ENCODE assay signal across 8 mouse cellular contexts in the genomic region with DNA sequence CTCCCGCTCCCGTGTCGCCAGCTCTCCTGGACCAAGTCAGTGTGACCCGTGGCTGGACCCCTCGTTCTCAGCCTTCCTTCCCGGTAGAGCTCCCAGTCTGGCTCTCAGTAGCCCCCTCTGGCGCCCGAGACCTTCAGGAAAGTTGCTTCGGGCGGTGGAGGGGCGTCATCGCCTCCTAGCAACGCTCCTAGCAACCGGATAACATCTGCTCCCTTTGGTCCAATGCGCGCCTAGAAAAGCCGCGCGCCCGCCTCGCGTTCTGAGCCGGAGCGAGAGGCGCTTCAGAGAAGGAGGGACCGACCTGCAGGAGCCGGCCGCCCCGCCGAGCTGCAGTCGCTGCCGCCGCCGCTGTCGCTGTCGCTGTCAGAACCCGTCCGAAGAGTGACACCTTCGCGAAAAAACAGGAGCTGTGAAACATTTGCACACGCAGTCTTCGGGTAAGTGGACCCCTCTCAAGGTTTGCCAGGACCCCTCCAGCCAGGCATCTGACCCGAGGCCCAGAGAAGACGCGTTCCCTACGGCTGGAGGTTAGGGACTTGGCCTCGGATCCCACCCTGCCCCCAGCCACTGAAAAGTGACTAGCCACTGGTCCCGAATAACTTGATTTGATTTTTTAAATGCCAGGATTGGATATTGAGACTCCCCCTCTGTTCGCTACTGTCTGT. TPM values are rescaled to one million over a fixed set of nuclear protein-coding genes. Genes with fewer than 3 reads are reported as not detected.
DNase-seq lines count a peak whose midpoint lies in the region; ATAC-seq lines count a peak whose summit lies in the region.

No protein-coding gene starts in this region.

- no peaks in the 10 kb centered on the region for H3K36me3 ChIP-seq in hindbrain, embryonic 12.5 days
- H3K36me3 ChIP-seq in lung, embryonic 15.5 days: no peaks in the 10 kb centered on the region

- H3K27ac ChIP-seq in hindbrain, embryonic 12.5 days: no peak overlapping the region; the same call in 1 of the 2 replicates
- H3K27ac ChIP-seq in lung, embryonic 15.5 days: no peak overlapping the region

- H3K4me3 ChIP-seq in hindbrain, embryonic 12.5 days: peak overlapping the region; percentile 43
- peak overlapping the region; percentile 35 for H3K4me3 ChIP-seq in lung, embryonic 15.5 days

- peak; percentile 96 for ATAC-seq in hindbrain, embryonic 12.5 days (ENCODE audit: low FRiP score)
- peak; percentile 96 for ATAC-seq in lung, embryonic 15.5 days (ENCODE audit: borderline replicate concordance, extremely low read depth, low FRiP score, low TSS enrichment)

- peaks cover 13% of the 10 kb centered on the region for H3K4me1 ChIP-seq in hindbrain, embryonic 12.5 days
- peaks cover 7% of the 10 kb centered on the region for H3K4me1 ChIP-seq in lung, embryonic 15.5 days

- H3K27me3 ChIP-seq in hindbrain, embryonic 12.5 days: peaks cover 26% of the 10 kb centered on the region
- peaks cover 39% of the 10 kb centered on the region for H3K27me3 ChIP-seq in lung, embryonic 15.5 days

- H3K4me2 ChIP-seq in hindbrain, embryonic 12.5 days (replicated peaks): peak overlapping the region; percentile 90
- H3K4me2 ChIP-seq in lung, embryonic 15.5 days: peak overlapping the region; percentile 74

- under 1% methylated on average over 49 of the region's 49 CpGs for WGBS in hindbrain, embryonic 12.5 days
- WGBS in lung, embryonic 15.5 days: under 1% methylated on average over 49 of the region's 49 CpGs

- DNase-seq in ES-CJ7 (ENCODE audit: low read depth, low spot score): peak; percentile 93
- peak; percentile 78 to 84 for DNase-seq in cerebellum, postnatal 25 days
- peak; percentile 91 to 92 for DNase-seq in frontal cortex, postnatal 25 days (ENCODE audit: low spot score in 2 of 2)
- DNase-seq in layer of hippocampus, postnatal 10 days (ENCODE audit: low spot score in 2 of 2): peak; percentile 95 to 97
- DNase-seq in retina, adult 2 months (ENCODE audit: low read depth, low spot score): peak; percentile 22
- DNase-seq in urinary bladder, postnatal 10 days (ENCODE audit: low spot score): peak; percentile 32

- no peaks in the 10 kb centered on the region for H3K9me3 ChIP-seq in hindbrain, embryonic 12.5 days (replicated peaks)
- no peaks in the 10 kb centered on the region for H3K9me3 ChIP-seq in lung, embryonic 15.5 days

- peak overlapping the region; percentile 58 for H3K9ac ChIP-seq in hindbrain, embryonic 12.5 days
- no peak overlapping the region for H3K9ac ChIP-seq in lung, embryonic 15.5 days

RNA-seq across cellular contexts. Expression of gene Gm11042, which starts 32.0 kb away (rescaled TPM):
- not detected in 2 replicates for polyA plus RNA-seq in hindbrain, embryonic 12.5 days (2016; fragmentation: Nextera tagmentation; extraction: Ambion mirVana)
- not detected for total RNA-seq in layer of hippocampus, postnatal 10 days (2021)
- polyA plus RNA-seq in lung, embryonic 15.5 days (2015; fragmentation: Nextera tagmentation; extraction: Ambion mirVana): not detected in 2 replicates

Comparison
In these comparisons a context has a peak if more than half of its experiments do, and no peak if none do; other contexts are left out.
1. DNase-seq: peak in every context shown above with its lines; median percentile 96 in layer of hippocampus, postnatal 10 days; 93 in ES-CJ7; 92 in frontal cortex, postnatal 25 days; 81 in cerebellum, postnatal 25 days; 32 in urinary bladder, postnatal 10 days; 22 in retina, adult 2 months.